Comparison of ENCODE assay signal across 8 mouse cellular contexts in the genomic region with DNA sequence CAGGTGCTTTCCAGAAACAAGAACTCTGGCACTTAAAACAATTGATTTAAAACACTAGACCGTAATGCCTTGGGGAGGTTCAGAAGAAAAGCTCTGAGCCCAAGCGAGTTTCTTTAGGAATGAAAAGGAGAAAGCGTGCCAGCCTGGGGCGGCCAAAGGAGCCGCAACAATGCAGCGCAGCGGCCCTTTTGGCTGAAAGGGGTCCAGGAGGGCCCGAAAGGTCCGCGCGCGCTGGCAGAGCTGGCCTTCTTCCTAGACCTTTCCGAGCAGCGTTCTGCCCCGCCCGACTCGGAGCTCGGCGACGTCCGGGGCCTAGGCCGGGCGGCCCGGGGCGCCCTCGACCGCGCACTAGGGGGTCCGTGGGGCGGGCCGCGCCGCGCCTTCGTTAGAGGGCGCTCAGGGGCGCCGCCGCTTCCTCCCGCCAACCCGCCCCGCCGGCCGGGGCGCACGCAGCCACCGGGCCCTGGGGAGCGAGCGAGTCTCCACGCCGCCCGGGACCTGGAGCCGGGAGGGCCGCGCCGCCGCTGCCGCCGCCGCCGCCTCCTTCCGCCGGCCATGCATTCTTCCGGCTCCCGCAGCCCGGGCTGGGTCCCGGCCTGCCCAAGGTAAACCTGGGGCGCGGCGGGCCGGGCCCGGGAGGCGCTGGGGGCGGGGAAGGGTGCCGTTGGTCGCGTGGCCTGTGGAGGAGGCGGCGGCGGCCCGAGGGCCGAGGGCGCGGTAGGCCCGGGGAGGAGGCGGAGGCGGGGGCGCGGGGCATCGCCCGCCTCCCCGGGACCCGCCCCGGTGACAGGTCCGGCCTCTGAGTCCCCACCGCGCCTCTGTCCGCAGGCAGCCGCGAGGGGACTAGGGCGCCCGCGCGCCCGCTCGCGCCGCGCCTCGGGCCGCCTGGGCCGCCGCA. TPM values are rescaled to one million over a fixed set of nuclear protein-coding genes. Genes with fewer than 3 reads are reported as not detected.
DNase-seq lines count a peak whose midpoint lies in the region; ATAC-seq and TF ChIP-seq lines count a peak whose summit lies in the region.

A gene (plus strand): TSS at position 234 of the 898 bp plus-strand sequence.

- no peaks in the 10 kb centered on the region for H3K4me1 ChIP-seq in forebrain, postnatal 0 days (ENCODE audit: insufficient read depth)
- H3K4me1 ChIP-seq in lung, adult 2 months (ENCODE audit: control insufficient read depth, insufficient read depth, low read length), result peaks cover 8% of the 10 kb centered on the region
- peaks cover 32% of the 10 kb centered on the region for H3K4me1 ChIP-seq in neural tube, embryonic 15.5 days

- H3K27ac ChIP-seq in forebrain, postnatal 0 days (ENCODE audit: low read depth, low read length), result peak within 1 kb of the TSS; percentile 94
- H3K27ac ChIP-seq in neural tube, embryonic 15.5 days (replicated peaks), result peak within 1 kb of the TSS; percentile 92

- peak; percentile 33 to 37 for DNase-seq in CD8-positive naive resting alpha-beta T cell, adult 2 months (ENCODE audit: low read depth in 2 of 2, low spot score in 2 of 2)
- peak; percentile 67 for DNase-seq in cerebellum, adult 11 months
- DNase-seq in forebrain, postnatal 0 days, result peak; percentile 77
- peak; percentile 72 for DNase-seq in heart, postnatal 25 days (ENCODE audit: low spot score)
- DNase-seq in layer of hippocampus, adult 18-20 months (ENCODE audit: low spot score in 2 of 2), result peak; percentile 36 to 68
- peak; percentile 84 for DNase-seq in lung, adult 2 months
- peak; percentile 85 for DNase-seq in testis, postnatal 14 days (ENCODE audit: low spot score)

- under 1% methylated on average over 86 of the region's 113 CpGs for WGBS in forebrain, postnatal 0 days
- under 1% methylated on average over 87 of the region's 113 CpGs for WGBS in lung, adult 2 months
- under 1% methylated on average over 96 of the region's 113 CpGs for WGBS in neural tube, embryonic 15.5 days

- H3K27me3 ChIP-seq in forebrain, postnatal 0 days (ENCODE audit: insufficient read depth, low read length), result no peaks in the 10 kb centered on the region
- H3K27me3 ChIP-seq in neural tube, embryonic 15.5 days (replicated peaks), result no peaks in the 10 kb centered on the region

- ATAC-seq in forebrain, postnatal 0 days, result peak; percentile 68
- peak; percentile 77 for ATAC-seq in neural tube, embryonic 15.5 days (ENCODE audit: low FRiP score)

- H3K4me2 ChIP-seq in forebrain, postnatal 0 days (ENCODE audit: low read depth), result peak within 1 kb of the TSS; percentile 62
- peak within 1 kb of the TSS; percentile 79 for H3K4me2 ChIP-seq in neural tube, embryonic 15.5 days

- H3K9me3 ChIP-seq in forebrain, postnatal 0 days (ENCODE audit: low read length), result no peaks in the 10 kb centered on the region
- no peaks in the 10 kb centered on the region for H3K9me3 ChIP-seq in neural tube, embryonic 15.5 days (replicated peaks)

- no peaks in the 10 kb centered on the region for H3K36me3 ChIP-seq in forebrain, postnatal 0 days (ENCODE audit: insufficient read depth)
- H3K36me3 ChIP-seq in neural tube, embryonic 15.5 days, result 0 out of 2 replicates have a peak, but pooled peaks cover 2% of the 10 kb centered on the region

- TF ChIP-seq CTCF in forebrain, postnatal 0 days (IDR thresholded peaks at IDR 0.05; ENCODE audit: low read depth), result no peak
- no peak for TF ChIP-seq CTCF in lung, adult 2 months (IDR thresholded peaks at IDR 0.05; ENCODE audit: insufficient read depth, low read length)

- peak within 1 kb of the TSS; percentile 84 for H3K4me3 ChIP-seq in forebrain, postnatal 0 days (ENCODE audit: low read depth, low read length)
- H3K4me3 ChIP-seq in lung, adult 2 months (replicated peaks; ENCODE audit: extremely low read depth, low read depth, low read length), result peak within 1 kb of the TSS; percentile 78
- peak within 1 kb of the TSS; percentile 91 for H3K4me3 ChIP-seq in neural tube, embryonic 15.5 days (replicated peaks)

- TF ChIP-seq POLR2A in lung, adult 2 months (IDR thresholded peaks at IDR 0.05; ENCODE audit: borderline replicate concordance, extremely low read depth, low read depth, low read length), result peak; percentile 24; the same call in 1 of the 2 replicates

- intact Hi-C loops in heart, postnatal 25 days (cut with DNase I), result loop anchor here (5.0 to 10.0 kb wide), 4 partner anchors 44 to 393 kb away; a partner anchor contains a TSS

- peak within 1 kb of the TSS; percentile 94 for H3K9ac ChIP-seq in forebrain, postnatal 0 days
- peak within 1 kb of the TSS; percentile 97 for H3K9ac ChIP-seq in neural tube, embryonic 15.5 days (replicated peaks)

RNA-seq across cellular contexts. Expression of the gene that starts here (rescaled TPM):
- total RNA-seq in forebrain, postnatal 0 days (2014; rRNA removed), result 55.8 and 73.8 TPM in 2 replicates
- 30.1 and 46.6 TPM in 2 replicates for polyA plus RNA-seq in forebrain, postnatal 0 days (2015; fragmentation: Nextera tagmentation; extraction: Ambion mirVana)
- 10 to 100 TPM; 88.1 to 99.8 TPM for total RNA-seq in heart, postnatal 25 days (2021)
- total RNA-seq in layer of hippocampus, adult 18-20 months (2021), result 100 to 1,000 TPM; 124 to 133 TPM
- 10.7 and 14.8 TPM in 2 replicates for polyA plus RNA-seq in lung, adult 2 months (2012; rRNA removed)
- 31.2 and 37.3 TPM in 2 replicates for polyA plus RNA-seq in neural tube, embryonic 15.5 days (2015; fragmentation: Nextera tagmentation; extraction: Ambion mirVana)

Comparison
In these comparisons a context has a peak if more than half of its experiments do, and no peak if none do; other contexts are left out.
1. Peak in every context shown above with its lines: DNase-seq, ATAC-seq, H3K4me3 ChIP-seq and H3K27ac ChIP-seq.
2. DNase-seq: peak in every context shown above with its lines; median percentile 85 in testis, postnatal 14 days; 84 in lung, adult 2 months; 77 in forebrain, postnatal 0 days; 72 in heart, postnatal 25 days; 67 in cerebellum, adult 11 months; 52 in layer of hippocampus, adult 18-20 months; 35 in CD8-positive naive resting alpha-beta T cell, adult 2 months.